Mouse (Mus musculus): ENCODE data around the gene Znrf3.

- TF ChIP-seq CTCF (IDR thresholded peaks at IDR 0.05; ENCODE audit: control insufficient read depth, insufficient read depth, low read length) (no peak), POLR2A (IDR thresholded peaks at IDR 0.05; ENCODE audit: borderline replicate concordance, control insufficient read depth, low read depth, low read length) (no peak)
Measured at GRCm38 (mm10) chr11:5444599-5445451, at the start of gene Znrf3.

All from bone marrow, adult 2 months (tissue).